Mouse (Mus musculus) heart, adult 8-10 months (tissue): Measurements from ENCODE around the gene Zfp759. TPM values are rescaled to one million over a fixed set of nuclear protein-coding genes. Genes with fewer than 3 reads are reported as not detected.

Source experiments
- total RNA-seq, 4 experiments: library from RNA; stranded (reverse); gene quantifications; 2 replicates each; pipeline ENCODE4 v1.2.4; 2022

Zfp759 gene
- total RNA-seq, 4 experiments from 2014 or later = 4.6 to 5.8 (median 5.1) TPM

Other genes with a start within 250 kb of the Zfp759 start
- under 1 TPM; 0.34 to 0.91 (median 0.77) TPM for gene Gm10767, start 216.7 kb upstream of the Zfp759 start, total RNA-seq
- gene Zfp712, start 60.5 kb upstream of the Zfp759 start, total RNA-seq = 1 to 10 TPM; 1.0 to 1.5 (median 1.4) TPM
- under 1 TPM; 0.60 to 0.92 (median 0.80) TPM for gene Zfp708, start 23.7 kb upstream of the Zfp759 start, total RNA-seq
- gene Gm28557, start 13.1 kb upstream of the Zfp759 start, total RNA-seq = 1 to 10 TPM; 1.9 to 2.8 (median 2.2) TPM
- gene Rslcan18, start 5.4 kb upstream of the Zfp759 start, total RNA-seq = under 1 TPM; 0.41 to 0.84 (median 0.80) TPM
- 1 to 10 TPM; 2.6 to 3.7 (median 3.1) TPM for gene Rsl1, start 51.5 kb downstream of the Zfp759 start, total RNA-seq
- gene Zfp455, start 72.8 kb downstream of the Zfp759 start, total RNA-seq = 1 to 10 TPM in 2 of 4 experiments, under 1 TPM in 2; 0.46 to 1.6 (median 1.0) TPM
- gene Zfp458, start 156.8 kb downstream of the Zfp759 start, total RNA-seq = 1 to 10 TPM; 1.3 to 1.8 (median 1.5) TPM
- gene Zfp457, start 184.8 kb downstream of the Zfp759 start, total RNA-seq = 1 to 10 TPM; 2.3 to 4.5 (median 2.7) TPM
- 1 to 10 TPM; 2.0 to 2.5 (median 2.2) TPM for gene Zfp595, start 210.9 kb downstream of the Zfp759 start, total RNA-seq
- gene Gm28044, start 238.9 kb downstream of the Zfp759 start, total RNA-seq = 1 to 10 TPM; 1.0 to 2.3 (median 1.6) TPM
- 1 to 10 TPM in 3 of 4 experiments, under 1 TPM in 1; 0.86 to 1.3 (median 1.1) TPM for gene Zfp953, start 238.9 kb downstream of the Zfp759 start, total RNA-seq